Mouse (Mus musculus) CD4-positive, CD25-positive, alpha-beta regulatory T cell, adult 2 months (primary cell): ENCODE results near the gene Anln.
"Not testable (repeated sequence)": the region's sequence is repeated elsewhere in the genome, so short reads cannot be mapped to it uniquely, and the experiment has no call there.

Source experiments
- DNase-seq: peaks from one replicate; pipeline ENCODE4 v3.0.0-alpha.2; 2012; ENCODE audit warnings: low read depth, low spot score

The Anln gene

GRCm38 (mm10) chr9:22322381-22323211 lies 66.4 kb downstream of the Anln start:
- DNase-seq = no peak

- DNase-seq = no peak
Measured at GRCm38 (mm10) chr9:22319109-22319508, 69.9 kb downstream of the Anln start.

GRCm38 (mm10) chr9:22316047-22316446 lies 72.9 kb downstream of the Anln start:
- DNase-seq = not testable (repeated sequence)

- DNase-seq = no peak
Measured at GRCm38 (mm10) chr9:22314066-22314465, 74.9 kb downstream of the Anln start.

- no peak for DNase-seq
Measured at GRCm38 (mm10) chr9:22313218-22313617, 75.8 kb downstream of the Anln start.

- DNase-seq = no peak
Measured at GRCm38 (mm10) chr9:22309651-22310050, 79.3 kb downstream of the Anln start.

- DNase-seq = not testable (repeated sequence)
Measured at GRCm38 (mm10) chr9:22307920-22308262, 81.1 kb downstream of the Anln start.

- DNase-seq = peak; percentile 98
Measured at GRCm38 (mm10) chr9:22307156-22307919, 81.7 kb downstream of the Anln start, which contains the start of gene Zfp810. TSS of gene Zfp810 (minus strand) at chr9:22307648.

- DNase-seq = peak; percentile 8
Measured at GRCm38 (mm10) chr9:22306726-22307125, 82.3 kb downstream of the Anln start.

GRCm38 (mm10) chr9:22302199-22302598 lies 86.8 kb downstream of the Anln start:
- DNase-seq = no peak
